Mouse (Mus musculus) heart, postnatal 0 days (tissue): ENCODE measurements at regions not wholly inside any gene's neighbourhood (a gene's known extent, or its start where the extent isn't known, plus 50 kb on each side); places are given as distances from the start of the nearest gene placed in this dataset.
A peak's percentile ranks its signal among the peaks of the same experiment; 100 is the strongest.
"Not testable (repeated sequence)": the region's sequence is repeated elsewhere in the genome, so short reads cannot be mapped to it uniquely, and the experiment has no call there.

Source experiments
- ATAC-seq: fragments of 200-750 bp; cut with Nextera tagmentation; 2 replicates; pipeline ENCODE4 v1.8.0; 2017; ENCODE audit warnings: low read depth, moderate number of reproducible peaks, moderate library complexity; ENCODE audit not compliant: insufficient read depth
- DNase-seq: peaks from one replicate; pipeline ENCODE4 v3.0.0-alpha.2; 2016; ENCODE audit warnings: low spot score
- H3K27ac ChIP-seq: fragments of 300-500 bp; sonication (generic); 2 replicates; pipeline ENCODE4 v1.5.1; 2014; ENCODE audit warnings: low read depth, mild to moderate bottlenecking
- H3K27me3 ChIP-seq: fragments of 300-500 bp; sonication (generic); 2 replicates; pipeline ENCODE4 v1.6.1; 2014; ENCODE audit warnings: low read length, mixed read lengths; ENCODE audit not compliant: control insufficient read depth, insufficient read depth
- H3K36me3 ChIP-seq: fragments of 300-500 bp; sonication (generic); replicated peaks from 2 replicates; pipeline ENCODE4 v1.6.1; 2014; ENCODE audit warnings: low read length, mixed read lengths; ENCODE audit not compliant: control insufficient read depth, insufficient read depth
- H3K4me1 ChIP-seq: fragments of 300-500 bp; sonication (generic); 2 replicates; pipeline ENCODE4 v1.6.1; 2014; ENCODE audit warnings: antibody characterized with exemption; ENCODE audit not compliant: control insufficient read depth, insufficient read depth
- H3K4me2 ChIP-seq: fragments of 300-500 bp; sonication (generic); 2 replicates; pipeline ENCODE4 v1.6.1; 2014; ENCODE audit warnings: low read depth, mild to moderate bottlenecking, low read length, moderate library complexity
- H3K4me3 ChIP-seq: fragments of 300-500 bp; sonication (generic); 2 replicates; pipeline ENCODE4 v1.5.1; 2014; ENCODE audit warnings: low read depth, low read length
- H3K9ac ChIP-seq: fragments of 300-500 bp; sonication (generic); replicated peaks from 2 replicates; pipeline ENCODE4 v1.6.1; 2014; ENCODE audit warnings: low read depth, low read length, mixed read lengths
- H3K9me3 ChIP-seq: fragments of 300-500 bp; sonication (generic); replicated peaks from 2 replicates; pipeline ENCODE4 v1.6.1; 2016; ENCODE audit warnings: low read length; ENCODE audit not compliant: control insufficient read depth
- CTCF ChIP-seq: IDR thresholded peaks from 2 replicates; pipeline ENCODE4 v1.5.1; 2016; ENCODE audit warnings: antibody characterized with exemption, control low read depth, low read depth
- WGBS: fragments of 180-500 bp; shearing (Covaris S2); extraction: QIAGEN DNeasy Blood & Tissue Kit; methylation state at CpG from one replicate; pipeline ENCODE4 v1.1.7; 2014; 5-methylcytosine and 5-hydroxymethylcytosine counted together

DNA sequence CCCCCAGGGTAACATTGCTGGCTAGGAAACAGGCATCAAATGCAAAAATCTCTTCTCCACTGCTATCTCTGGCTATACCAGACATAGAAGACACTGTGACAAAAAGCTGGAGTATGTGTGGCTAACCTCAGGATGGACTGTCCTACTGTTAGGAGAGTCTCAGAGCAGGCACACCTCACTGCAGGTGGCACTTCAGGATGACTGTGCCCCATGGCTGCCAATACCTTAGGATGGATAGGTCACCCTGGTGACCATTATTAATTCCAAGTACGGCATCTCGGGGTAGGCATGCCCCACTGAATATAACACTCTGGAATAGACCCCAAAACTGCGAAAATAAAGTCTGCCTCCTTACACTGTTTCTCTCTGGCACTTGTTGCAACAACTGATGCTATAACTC is 68.3 kb upstream of the Gm21119 start:
- H3K9ac ChIP-seq, H3K9me3 ChIP-seq, DNase-seq, H3K27me3 ChIP-seq, H3K4me1 ChIP-seq, H3K27ac ChIP-seq, H3K36me3 ChIP-seq, H3K4me3 ChIP-seq, ATAC-seq, H3K4me2 ChIP-seq: not testable (repeated sequence)
- WGBS = no CpG with 5 or more reads among the region's 3 CpGs

DNA sequence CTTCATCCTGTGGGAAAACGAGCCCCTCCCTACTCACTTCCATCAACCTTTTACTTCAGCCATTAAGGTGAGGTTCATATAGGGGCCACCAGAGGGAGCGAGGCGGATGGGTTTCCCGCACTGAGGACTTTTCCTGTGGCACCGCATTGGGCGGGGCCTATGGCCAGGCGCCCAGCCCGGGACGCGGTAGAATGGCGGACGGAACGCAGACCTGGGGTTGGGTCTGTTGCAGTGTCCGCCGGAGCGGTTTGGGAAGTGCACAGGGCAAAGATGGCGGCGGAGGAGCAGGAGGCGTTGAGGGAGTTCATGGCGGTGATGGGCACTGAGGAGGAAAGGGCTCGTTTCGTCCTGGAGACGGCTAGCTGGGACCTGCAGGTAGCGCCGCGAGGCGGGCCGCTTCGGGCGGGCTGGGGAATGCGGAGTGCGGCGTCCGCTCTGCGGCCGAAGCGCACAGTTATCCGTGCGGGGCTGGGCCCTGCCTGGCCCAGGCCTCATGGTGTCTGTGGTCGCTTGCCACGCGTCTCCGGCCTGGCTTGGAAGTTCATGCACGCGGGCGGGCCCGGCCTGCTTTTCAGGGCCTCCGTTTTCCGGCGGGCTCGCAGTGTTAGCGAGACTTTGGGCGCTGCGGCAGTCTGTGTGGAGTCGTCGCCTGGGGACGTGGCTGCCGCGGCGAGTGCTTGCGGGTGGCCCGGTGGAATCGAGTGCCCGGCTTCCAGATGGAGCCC is 64.5 kb upstream of the Gm21119 start:
- Histone ChIP-seq H3K9ac (peak overlapping the region; percentile 87), H3K4me2 (peak overlapping the region; percentile 61), H3K27ac (peak overlapping the region; percentile 82), H3K4me3 (peak overlapping the region; percentile 71)
- not testable (repeated sequence) for H3K9me3 ChIP-seq, H3K36me3 ChIP-seq, H3K27me3 ChIP-seq, H3K4me1 ChIP-seq
- peak; percentile 55 for TF ChIP-seq CTCF
- DNase-seq = peak; percentile 5
- 3% methylated on average over 51 of the region's 64 CpGs for WGBS
- peak; percentile 100 for ATAC-seq

DNA sequence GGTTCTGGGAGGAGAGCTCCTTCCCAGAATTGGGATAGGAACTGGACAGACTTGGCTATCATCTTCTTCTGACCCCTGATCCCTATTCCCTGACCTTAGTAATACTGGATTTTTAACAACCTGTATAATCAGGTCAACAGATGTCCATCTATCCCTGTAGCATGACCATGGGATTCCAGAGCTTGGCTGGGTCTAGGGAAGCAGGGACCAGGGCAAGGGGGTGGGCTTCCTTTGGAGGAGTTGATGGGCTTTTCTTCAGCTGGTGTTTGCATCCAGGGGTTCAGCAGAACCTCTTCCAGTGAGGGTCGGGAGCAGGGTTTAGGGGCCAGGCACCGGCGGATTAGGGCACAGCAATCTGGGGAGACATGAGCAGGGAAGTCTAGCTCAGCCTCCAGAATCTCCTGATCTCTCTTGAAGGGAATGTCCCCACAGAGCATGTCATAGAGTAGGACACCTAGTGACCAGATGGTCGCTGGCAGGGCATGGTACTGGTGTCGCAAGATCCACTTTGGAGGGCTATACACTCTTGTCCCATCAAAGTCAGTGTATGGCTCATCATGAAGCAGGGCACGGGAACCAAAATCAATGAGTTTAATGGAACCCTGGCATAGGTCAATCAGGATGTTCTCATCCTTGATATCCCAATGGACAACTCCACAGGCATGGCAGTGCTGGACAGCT is 58.1 kb upstream of the Gm21119 start:
- not testable (repeated sequence) for H3K27ac ChIP-seq, H3K9ac ChIP-seq, H3K4me3 ChIP-seq

DNA sequence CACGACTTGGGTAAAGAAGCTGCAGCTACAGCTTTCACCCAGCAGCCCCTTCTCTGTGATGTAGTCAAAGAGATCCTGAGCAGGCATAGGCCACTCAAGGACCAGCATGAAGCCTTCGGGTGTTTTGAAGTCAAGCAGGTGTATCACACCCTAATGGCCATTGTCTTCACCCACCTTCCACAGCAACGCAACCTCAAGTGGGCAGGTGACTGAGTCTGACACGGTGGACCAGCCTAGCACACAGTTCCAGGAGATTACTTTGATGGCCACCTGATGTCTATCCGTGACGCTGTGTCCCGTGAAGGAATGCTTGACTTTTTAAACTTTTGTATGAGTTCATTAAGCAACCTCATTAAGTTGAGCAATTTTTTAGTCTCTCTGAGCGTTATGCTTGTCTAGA is 57.5 kb upstream of the Gm21119 start:
- ATAC-seq (peak; percentile 40), DNase-seq (peak; percentile 2)
- H3K36me3 ChIP-seq, H3K4me3 ChIP-seq, H3K27ac ChIP-seq, H3K9me3 ChIP-seq, H3K27me3 ChIP-seq, H3K4me1 ChIP-seq, H3K9ac ChIP-seq: not testable (repeated sequence)
- peak overlapping the region; percentile 40 for H3K4me2 ChIP-seq
- WGBS = 81% methylated on average over 7 of the region's 8 CpGs

More for the DNA sequence above, 58.1 kb upstream of the Gm21119 start:
- WGBS = no CpG with 5 or more reads among the region's 6 CpGs
- H3K36me3 ChIP-seq, H3K27me3 ChIP-seq, H3K4me2 ChIP-seq, H3K9me3 ChIP-seq, H3K4me1 ChIP-seq, DNase-seq: not testable (repeated sequence)
- ATAC-seq = 0 out of 2 replicates have a peak, but pooled peaks have one; percentile 5

DNA sequence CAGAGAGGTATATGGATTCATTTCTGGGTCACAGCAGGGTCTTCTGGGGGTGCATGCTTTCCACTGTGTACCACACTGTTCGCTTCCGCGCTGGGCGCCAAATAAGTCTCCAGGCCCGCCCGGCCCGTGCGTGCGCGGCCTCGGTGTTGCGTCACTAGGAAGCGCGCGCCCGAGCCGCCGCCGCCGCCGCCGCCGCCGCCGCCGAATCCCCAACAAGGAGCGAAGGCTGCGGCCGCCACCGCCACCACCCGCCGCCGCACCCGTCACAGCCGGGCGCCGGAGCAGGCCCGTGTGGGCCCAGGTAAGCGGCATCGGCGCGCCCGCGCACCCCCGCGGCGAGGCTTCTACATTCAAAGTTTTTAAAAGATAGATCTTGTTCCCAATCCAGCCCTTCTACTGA is 57.1 kb upstream of the Gm21119 start:
- H3K27ac ChIP-seq, H3K27me3 ChIP-seq, DNase-seq, H3K4me1 ChIP-seq, H3K9ac ChIP-seq, H3K36me3 ChIP-seq, H3K9me3 ChIP-seq: not testable (repeated sequence)
- 64% methylated on average over 41 of the region's 47 CpGs for WGBS
- peak overlapping the region; percentile 40 for H3K4me2 ChIP-seq
- H3K4me3 ChIP-seq = peak overlapping the region; percentile 35
- peak; percentile 98 for ATAC-seq
